Mouse (Mus musculus) liver, adult 2 months (tissue): ENCODE data around the gene Fbln7.

Experiments used
- CTCF ChIP-seq: fragments of 200-500 bp; IDR thresholded peaks from 2 replicates; pipeline ENCODE4 v1.5.1; 2011; ENCODE audit warnings: low read depth, low read length, control low read depth
- POLR2A ChIP-seq: fragments of 200-500 bp; IDR thresholded peaks from 2 replicates; pipeline ENCODE4 v1.6.1; 2011; ENCODE audit warnings: low read length, control low read depth; ENCODE audit not compliant: insufficient read depth; ENCODE audit errors: extremely low read depth

GRCm38 (mm10) chr2:128818956-128819643 lies 43.7 kb upstream of the Fbln7 start:
- no peak for TF ChIP-seq CTCF
- no peak for TF ChIP-seq POLR2A
